Mouse (Mus musculus) urinary bladder, postnatal 10 days (tissue): ENCODE results near the gene Bik.

ENCODE experiments used
- DNase-seq: peaks from one replicate; pipeline ENCODE4 v3.0.0; 2022; ENCODE audit warnings: low spot score

Bik gene

GRCm38 (mm10) chr15:83512489-83513281 is 14.0 kb upstream of the Bik start:
- no peak for DNase-seq

GRCm38 (mm10) chr15:83515018-83515417 is 11.6 kb upstream of the Bik start:
- no peak for DNase-seq

GRCm38 (mm10) chr15:83518215-83519048 is 8.2 kb upstream of the Bik start:
- no peak for DNase-seq

GRCm38 (mm10) chr15:83520861-83521382 is 5.7 kb upstream of the Bik start:
- no peak for DNase-seq

GRCm38 (mm10) chr15:83523196-83523595 is 3.5 kb upstream of the Bik start:
- no peak for DNase-seq

- DNase-seq: no peak
Measured at GRCm38 (mm10) chr15:83523638-83524332, 2.9 kb upstream of the Bik start.

- no peak for DNase-seq
Measured at GRCm38 (mm10) chr15:83524333-83524729, 2.3 kb upstream of the Bik start.

- no peak for DNase-seq
Measured at GRCm38 (mm10) chr15:83527092-83527437, 403 bp downstream of the Bik start.

- no peak for DNase-seq
Measured at GRCm38 (mm10) chr15:83527747-83528146, 1.1 kb downstream of the Bik start.

- no peak for DNase-seq
Measured at GRCm38 (mm10) chr15:83528892-83529291, 2.2 kb downstream of the Bik start.

- DNase-seq: no peak
Measured at GRCm38 (mm10) chr15:83529765-83530164, 3.1 kb downstream of the Bik start.

- no peak for DNase-seq
Measured at GRCm38 (mm10) chr15:83530233-83530632, 3.6 kb downstream of the Bik start.

GRCm38 (mm10) chr15:83530688-83531087 is 4.0 kb downstream of the Bik start:
- no peak for DNase-seq

GRCm38 (mm10) chr15:83531961-83532469 is 5.4 kb downstream of the Bik start:
- DNase-seq: no peak

- DNase-seq: no peak
Measured at GRCm38 (mm10) chr15:83532606-83533005, 5.9 kb downstream of the Bik start.

- DNase-seq: no peak
Measured at GRCm38 (mm10) chr15:83534960-83535889, 8.6 kb downstream of the Bik start.

- no peak for DNase-seq
Measured at GRCm38 (mm10) chr15:83535890-83536231, 9.2 kb downstream of the Bik start.

- DNase-seq: no peak
Measured at GRCm38 (mm10) chr15:83538855-83539254, 12.2 kb downstream of the Bik start.

- no peak for DNase-seq
Measured at GRCm38 (mm10) chr15:83539905-83540304, 13.2 kb downstream of the Bik start.

GRCm38 (mm10) chr15:83541647-83542287 is 15.1 kb downstream of the Bik start:
- no peak for DNase-seq

GRCm38 (mm10) chr15:83546029-83546428 is 19.4 kb downstream of the Bik start:
- no peak for DNase-seq
